Mouse (Mus musculus): Measurements from ENCODE around the gene Gm5294. TPM values are rescaled to one million over a fixed set of nuclear protein-coding genes. Genes with fewer than 3 reads are reported as not detected.

The Gm5294 gene
- polyA plus RNA-seq, 1 experiment from 2014 or later, result not detected

DNA sequence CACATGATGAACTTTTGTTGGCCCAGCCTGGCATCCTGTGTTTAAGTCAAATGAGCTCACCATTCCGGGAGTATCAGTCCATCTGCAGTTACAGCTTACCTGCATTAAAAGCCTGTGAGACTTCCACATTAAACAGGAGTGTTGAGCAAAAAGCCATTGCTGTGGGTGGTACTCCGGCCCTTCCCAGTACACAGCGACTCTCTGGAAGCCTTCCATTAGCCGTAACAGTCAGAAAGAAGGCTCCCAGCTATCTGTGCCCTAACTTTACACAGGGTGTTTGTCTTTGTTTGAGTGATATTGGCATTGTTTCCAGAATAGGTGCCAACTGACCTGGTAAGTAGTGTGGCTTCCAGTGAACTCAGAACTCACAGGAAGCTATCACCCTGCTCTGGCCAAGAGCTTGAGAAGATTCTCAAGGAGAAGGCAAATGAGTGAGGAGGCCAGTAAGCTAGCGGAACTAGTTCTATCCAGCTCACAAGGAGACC lies 31.5 kb downstream of the Gm5294 start:
- Histone ChIP-seq H3K4me3 (replicated peaks) (no peak overlapping the region), H3K9ac (replicated peaks) (no peak overlapping the region), H3K27ac (no peak overlapping the region), H3K27me3 (no peaks in the 10 kb centered on the region), H3K36me3 (no peaks in the 10 kb centered on the region), H3K9me3 (no peaks in the 10 kb centered on the region), H3K4me1 (replicated peaks) (0 out of 2 replicates have a peak, but pooled peaks cover 3% of the 10 kb centered on the region), H3K4me2 (replicated peaks) (no peak overlapping the region)
- no peak for ATAC-seq
- 89% methylated on average over 5 of the region's 5 CpGs for WGBS

DNA sequence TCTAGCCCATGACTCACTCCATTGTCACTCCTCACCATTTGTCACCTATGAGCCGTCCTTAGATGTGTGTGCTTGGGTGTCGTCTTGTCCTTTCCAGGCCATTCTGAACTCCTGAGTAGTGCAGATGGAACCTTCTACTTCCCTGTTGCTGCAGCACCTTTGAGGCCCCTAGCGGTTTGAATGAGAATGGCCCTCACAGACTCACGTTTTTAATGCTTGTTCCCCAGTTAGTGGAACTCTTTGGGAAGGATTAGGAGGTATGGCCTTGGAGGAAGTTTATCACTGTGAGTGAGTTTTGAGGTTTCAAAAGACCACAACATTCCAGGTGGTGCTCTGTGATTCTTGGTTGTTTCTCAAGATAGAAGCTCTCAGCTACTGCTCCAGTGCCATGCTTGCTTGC lies 32.3 kb downstream of the Gm5294 start:
- whole genome bisulfite sequencing, result 64% methylated on average over 4 of the region's 4 CpGs
- no peaks in the 10 kb centered on the region for H3K36me3 ChIP-seq
- H3K27me3 ChIP-seq, result no peaks in the 10 kb centered on the region
- no peak overlapping the region for H3K4me2 ChIP-seq (replicated peaks)
- no peak overlapping the region for H3K27ac ChIP-seq
- H3K4me1 ChIP-seq (replicated peaks), result 0 out of 2 replicates have a peak, but pooled peaks cover 3% of the 10 kb centered on the region
- H3K9ac ChIP-seq (replicated peaks), result no peak overlapping the region
- no peak overlapping the region for H3K4me3 ChIP-seq (replicated peaks)
- H3K9me3 ChIP-seq, result no peaks in the 10 kb centered on the region
- no peak for ATAC-seq

DNA sequence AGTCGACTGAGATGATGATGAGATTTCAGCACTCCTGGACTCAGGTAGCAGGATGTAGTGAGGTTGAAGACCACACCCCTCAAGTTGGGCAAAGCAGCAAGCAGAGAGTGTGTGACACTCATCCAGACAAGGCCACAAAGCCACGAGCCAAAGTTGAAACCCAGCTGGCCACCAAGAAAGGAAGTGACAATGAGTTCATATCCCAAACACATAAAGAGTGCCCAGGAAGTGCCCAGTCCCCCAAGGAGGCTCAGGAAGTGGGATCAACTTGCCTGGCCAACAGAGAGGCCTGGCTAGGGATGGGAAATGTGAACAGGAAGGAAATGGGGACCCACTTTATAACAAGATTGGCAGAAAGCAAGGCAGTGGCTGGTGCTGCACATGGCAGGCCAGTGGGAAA lies 33.5 kb downstream of the Gm5294 start:
- Histone ChIP-seq H3K4me2 (replicated peaks) (no peak overlapping the region), H3K36me3 (no peaks in the 10 kb centered on the region), H3K4me1 (replicated peaks) (no peaks in the 10 kb centered on the region), H3K4me3 (replicated peaks) (no peak overlapping the region), H3K9me3 (no peaks in the 10 kb centered on the region), H3K27ac (no peak overlapping the region), H3K27me3 (no peaks in the 10 kb centered on the region), H3K9ac (replicated peaks) (no peak overlapping the region)
- WGBS, result 76% methylated on average over 2 of the region's 2 CpGs
- no peak for ATAC-seq

DNA sequence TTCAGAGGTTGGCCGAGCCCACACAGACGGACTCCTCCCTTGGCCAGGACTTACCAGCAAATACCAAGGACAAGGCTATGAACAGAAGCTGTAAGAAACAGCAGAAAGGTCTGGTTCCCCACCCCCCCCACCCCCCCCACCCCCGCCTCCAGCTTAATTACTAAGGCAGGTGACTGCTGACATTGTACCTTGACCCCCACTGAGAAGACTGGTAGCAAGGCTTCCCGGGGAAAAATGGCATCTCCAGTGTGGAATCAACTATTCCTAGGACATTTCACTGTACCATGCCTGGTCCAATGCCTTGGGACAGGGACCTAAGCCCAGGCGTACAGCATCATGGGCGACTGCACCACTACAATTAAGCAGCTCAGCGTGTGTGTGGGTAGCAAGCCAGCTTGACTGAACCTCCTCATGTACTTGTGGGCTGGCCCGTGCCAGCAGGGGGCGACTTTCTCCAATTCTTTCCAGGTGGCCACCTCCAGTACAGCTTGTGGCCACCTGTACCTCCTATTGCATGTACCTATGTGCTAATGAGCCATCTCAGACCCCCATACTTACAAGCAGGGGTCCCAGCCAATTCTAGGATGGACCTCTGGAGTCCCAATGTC lies 37.2 kb downstream of the Gm5294 start:
- ATAC-seq, result peak; percentile 69; the same call in 1 of the 2 replicates
- Histone ChIP-seq H3K4me1 (replicated peaks) (no peaks in the 10 kb centered on the region), H3K27ac (no peak overlapping the region), H3K4me2 (replicated peaks) (no peak overlapping the region), H3K9me3 (no peaks in the 10 kb centered on the region), H3K4me3 (replicated peaks) (no peak overlapping the region), H3K9ac (replicated peaks) (no peak overlapping the region), H3K36me3 (no peaks in the 10 kb centered on the region), H3K27me3 (no peaks in the 10 kb centered on the region)
- WGBS, result 32% methylated on average over 9 of the region's 9 CpGs

DNA sequence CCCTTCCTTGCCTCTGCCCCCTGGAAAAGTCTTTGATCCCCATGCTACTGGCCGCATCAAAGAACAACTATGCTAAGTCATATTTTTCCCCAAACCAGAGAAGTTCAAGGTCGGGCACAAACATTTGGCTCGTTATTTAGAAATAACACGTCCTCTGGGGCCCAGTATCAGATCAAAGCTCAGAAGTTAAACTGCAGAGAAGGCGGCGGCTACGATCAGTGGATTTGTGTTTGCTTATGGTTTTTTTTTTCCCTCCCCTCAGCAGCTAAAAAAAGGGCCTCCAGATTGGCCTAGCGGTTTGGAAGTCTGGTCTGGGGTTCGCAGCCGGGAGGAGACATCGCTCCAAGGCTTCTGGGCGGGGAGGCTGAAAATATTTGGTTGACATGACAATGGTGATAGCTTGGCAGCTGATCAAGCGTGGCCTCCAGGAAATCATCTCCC lies 38.0 kb downstream of the Gm5294 start:
- Histone ChIP-seq H3K4me2 (replicated peaks) (no peak overlapping the region), H3K4me3 (replicated peaks) (no peak overlapping the region), H3K36me3 (no peaks in the 10 kb centered on the region), H3K9me3 (no peaks in the 10 kb centered on the region), H3K4me1 (replicated peaks) (no peaks in the 10 kb centered on the region), H3K27me3 (no peaks in the 10 kb centered on the region), H3K27ac (no peak overlapping the region), H3K9ac (replicated peaks) (no peak overlapping the region; the same call in 1 of the 2 replicates)
- WGBS, result 68% methylated on average over 13 of the region's 13 CpGs
- no peak for ATAC-seq

DNA sequence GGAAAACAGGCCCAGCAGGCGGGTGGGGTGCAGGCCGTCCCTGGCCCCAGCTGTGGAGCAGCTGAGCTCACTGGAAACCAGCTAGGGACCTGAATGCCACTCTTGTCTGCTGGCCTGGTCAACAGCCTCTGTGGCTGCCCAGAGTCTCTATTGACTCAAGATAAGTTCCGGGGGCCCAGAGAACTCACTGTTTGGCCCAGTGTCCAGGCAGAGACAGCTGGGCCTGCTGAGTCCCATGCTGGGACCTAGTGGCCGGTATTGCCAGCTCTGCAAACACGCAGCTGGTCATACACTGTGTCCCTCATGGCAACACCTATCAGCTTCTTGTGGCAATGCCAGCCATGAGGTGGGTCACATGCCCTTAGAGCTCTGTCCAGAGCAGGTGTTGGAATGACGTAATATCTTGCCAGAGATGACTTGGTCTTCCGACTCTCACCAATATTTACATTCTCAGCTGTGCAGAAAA lies 43.8 kb downstream of the Gm5294 start:
- Histone ChIP-seq H3K27me3 (no peaks in the 10 kb centered on the region), H3K27ac (no peak overlapping the region), H3K36me3 (no peaks in the 10 kb centered on the region), H3K4me2 (replicated peaks) (no peak overlapping the region), H3K9ac (replicated peaks) (no peak overlapping the region), H3K4me3 (replicated peaks) (no peak overlapping the region), H3K9me3 (no peaks in the 10 kb centered on the region), H3K4me1 (replicated peaks) (no peaks in the 10 kb centered on the region)
- 87% methylated on average over 7 of the region's 7 CpGs for WGBS
- no peak for ATAC-seq

DNA sequence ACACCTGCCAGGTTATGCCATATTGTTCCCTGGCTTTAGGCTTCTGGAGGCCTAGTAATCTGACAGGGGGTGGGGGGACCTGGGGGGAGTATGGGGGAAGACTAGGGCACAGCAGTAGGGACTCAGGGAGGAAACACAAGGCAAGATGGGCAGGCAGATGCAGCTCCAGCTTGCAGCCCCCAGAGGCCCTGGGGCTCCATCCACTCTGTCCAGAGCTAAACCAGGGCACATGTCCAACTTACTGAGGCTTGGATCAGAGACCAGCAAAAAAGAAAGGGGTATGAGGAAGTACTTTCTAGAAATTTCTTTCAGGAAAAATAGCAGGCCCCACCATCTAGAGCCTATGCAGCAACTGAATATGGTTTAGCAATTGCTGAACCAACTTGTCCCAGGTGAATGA lies 44.3 kb downstream of the Gm5294 start:
- no peak for ATAC-seq
- H3K9me3 ChIP-seq, result no peaks in the 10 kb centered on the region
- H3K36me3 ChIP-seq, result no peaks in the 10 kb centered on the region
- H3K9ac ChIP-seq (replicated peaks), result no peak overlapping the region
- H3K4me1 ChIP-seq (replicated peaks), result no peaks in the 10 kb centered on the region
- no peak overlapping the region for H3K4me3 ChIP-seq (replicated peaks)
- H3K27ac ChIP-seq, result no peak overlapping the region
- H3K4me2 ChIP-seq (replicated peaks), result no peak overlapping the region
- no peaks in the 10 kb centered on the region for H3K27me3 ChIP-seq

DNA sequence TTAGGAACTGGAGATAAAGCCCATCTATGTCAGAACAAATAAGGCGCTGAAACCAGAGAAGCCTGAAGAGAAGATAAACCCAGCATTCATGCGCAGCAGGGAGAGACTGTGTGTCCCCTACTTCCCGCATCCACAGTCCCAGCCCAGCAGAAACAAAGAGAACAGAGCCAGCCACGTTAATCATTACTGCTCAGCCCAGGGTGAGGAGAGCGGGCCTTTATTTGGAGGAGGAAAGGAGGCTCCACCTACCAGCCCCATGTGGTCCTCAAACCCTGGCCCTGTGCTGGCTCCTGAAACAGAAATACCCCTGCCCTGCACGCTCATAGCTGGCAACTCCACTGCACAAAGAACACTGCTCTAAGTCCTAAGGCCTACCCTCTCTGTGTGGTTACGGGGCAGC lies 45.0 kb downstream of the Gm5294 start:
- Histone ChIP-seq H3K9ac (replicated peaks) (no peak overlapping the region), H3K36me3 (no peaks in the 10 kb centered on the region), H3K4me2 (replicated peaks) (no peak overlapping the region), H3K4me3 (replicated peaks) (no peak overlapping the region), H3K27me3 (no peaks in the 10 kb centered on the region), H3K27ac (no peak overlapping the region), H3K9me3 (no peaks in the 10 kb centered on the region), H3K4me1 (replicated peaks) (no peaks in the 10 kb centered on the region)
- 50% methylated on average over 7 of the region's 7 CpGs for WGBS
- ATAC-seq, result no peak

DNA sequence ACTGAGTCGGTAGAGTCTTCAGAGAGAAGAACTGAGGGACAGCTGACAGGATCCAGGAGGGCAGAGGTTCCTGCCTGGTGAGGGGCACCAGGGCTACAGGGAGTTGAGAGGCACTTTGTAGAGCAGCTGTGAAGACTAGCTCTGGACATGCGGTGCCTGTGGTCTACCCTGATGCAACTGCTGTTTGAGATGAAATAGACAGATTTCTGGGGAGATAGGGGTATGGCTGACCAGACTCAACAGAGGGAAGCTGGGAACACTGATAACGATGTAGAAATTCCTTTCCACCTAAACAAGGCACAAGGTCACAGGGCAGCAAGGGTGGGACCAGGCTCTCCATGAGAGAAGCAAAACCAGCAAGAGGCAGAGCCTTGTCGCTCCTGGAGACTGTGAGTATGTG lies 45.8 kb downstream of the Gm5294 start:
- 82% methylated on average over 4 of the region's 4 CpGs for WGBS
- no peak overlapping the region for H3K4me2 ChIP-seq (replicated peaks)

More for the DNA sequence above, 45.8 kb downstream of the Gm5294 start:
- Histone ChIP-seq H3K4me3 (replicated peaks) (no peak overlapping the region), H3K27ac (no peak overlapping the region), H3K36me3 (no peaks in the 10 kb centered on the region), H3K9me3 (no peaks in the 10 kb centered on the region), H3K4me1 (replicated peaks) (no peaks in the 10 kb centered on the region), H3K9ac (replicated peaks) (no peak overlapping the region), H3K27me3 (no peaks in the 10 kb centered on the region)
- no peak for ATAC-seq

Other genes with a start within 250 kb of the Gm5294 start
- gene Zfp68, start 200.3 kb upstream of the Gm5294 start, polyA plus RNA-seq (2015; fragmentation: Nextera tagmentation; extraction: Ambion mirVana), result 91.2 and 95.3 TPM in 2 replicates
- gene A430033K04Rik, start 197.2 kb upstream of the Gm5294 start, polyA plus RNA-seq (2015; fragmentation: Nextera tagmentation; extraction: Ambion mirVana), result 22.7 and 24.4 TPM in 2 replicates
- gene Fam20c, start 65.6 kb upstream of the Gm5294 start, polyA plus RNA-seq (2015; fragmentation: Nextera tagmentation; extraction: Ambion mirVana), result 32.9 and 38.0 TPM in 2 replicates
- gene Pdgfa, start 177.3 kb downstream of the Gm5294 start, polyA plus RNA-seq (2015; fragmentation: Nextera tagmentation; extraction: Ambion mirVana), result 7.5 and 8.3 TPM in 2 replicates

Measured in midbrain, embryonic 13.5 days (tissue).